Mouse (Mus musculus) adrenal gland, adult (tissue): ENCODE data around the gene Abcb11.

Source experiments
- DNase-seq, 2 experiments: peaks; one replicate each; pipeline ENCODE4 v3.0.0; 2022 to 2023; ENCODE audit warnings: low spot score in 1 of 2; ENCODE audit not compliant: inconsistent age in 2 of 2

Gene Abcb11

DNA sequence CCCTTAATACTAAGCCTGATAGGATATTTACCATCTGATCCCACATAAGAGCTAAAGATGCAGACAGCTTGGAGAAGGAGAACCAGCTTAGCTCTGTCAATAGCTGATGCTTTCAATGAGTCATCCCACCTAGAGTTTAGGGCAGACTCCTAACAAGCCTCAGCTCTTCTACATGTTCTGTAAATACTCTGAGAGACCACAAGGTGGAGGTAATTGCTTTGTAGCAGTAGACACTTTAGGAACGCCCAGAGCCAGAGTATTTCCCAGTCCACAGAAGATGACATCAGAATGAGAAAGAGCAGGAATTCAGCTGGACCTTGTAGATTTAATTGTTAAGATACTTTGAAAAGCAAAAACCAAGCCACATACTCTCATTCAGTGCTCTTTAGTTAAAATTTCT lies 66.5 kb downstream of the Abcb11 start:
- peak; percentile 5 to 55 for DNase-seq

- DNase-seq, result no peak
These were observed 78.3 kb downstream of the Abcb11 start for GRCm38 (mm10) chr2:69264069-69264618.

DNA sequence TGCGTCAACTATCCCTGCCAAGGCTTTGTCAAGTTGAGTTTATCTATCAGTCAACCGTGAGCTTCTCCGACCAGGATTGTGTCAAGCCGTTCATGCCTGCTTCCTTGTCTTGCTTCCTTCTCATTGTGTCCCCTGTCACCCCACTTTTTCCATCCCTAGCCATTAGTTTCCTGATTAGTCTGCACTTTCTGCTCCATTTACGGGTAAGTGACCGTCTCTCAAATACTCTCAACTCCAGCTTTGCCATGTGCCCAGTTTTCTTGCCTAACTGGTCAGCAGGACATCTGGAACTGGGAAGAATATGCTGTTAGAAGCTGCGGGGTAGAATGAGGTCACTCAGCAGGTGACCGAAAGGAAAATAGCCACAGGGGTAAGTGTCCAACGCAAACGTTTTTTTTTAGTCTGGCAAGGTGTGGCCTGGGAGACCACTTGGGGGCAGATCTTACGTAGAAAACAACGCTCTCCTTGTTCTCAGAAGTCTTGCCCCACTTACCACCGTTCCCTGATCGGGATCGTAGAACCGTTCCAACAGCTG lies 94.1 kb downstream of the Abcb11 start:
- DNase-seq, result no peak

DNA sequence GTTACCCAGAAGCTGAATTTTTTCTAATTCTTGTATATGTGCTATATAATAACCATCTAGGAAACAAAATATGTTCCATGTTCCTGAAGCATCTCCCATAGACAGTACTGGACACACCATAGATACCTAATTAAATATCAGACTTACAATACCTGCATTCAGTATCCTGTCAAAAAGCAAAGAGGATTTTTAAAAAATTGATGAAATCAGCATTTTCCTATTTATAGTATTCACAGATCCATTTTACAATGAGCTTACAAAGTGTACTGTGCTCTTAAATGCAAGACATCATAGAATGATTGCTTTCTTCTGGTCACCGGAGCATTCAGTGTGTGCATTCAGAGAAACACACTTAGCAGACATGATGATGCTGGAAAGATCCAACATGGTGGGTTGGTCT lies 95.3 kb downstream of the Abcb11 start:
- no peak for DNase-seq

DNA sequence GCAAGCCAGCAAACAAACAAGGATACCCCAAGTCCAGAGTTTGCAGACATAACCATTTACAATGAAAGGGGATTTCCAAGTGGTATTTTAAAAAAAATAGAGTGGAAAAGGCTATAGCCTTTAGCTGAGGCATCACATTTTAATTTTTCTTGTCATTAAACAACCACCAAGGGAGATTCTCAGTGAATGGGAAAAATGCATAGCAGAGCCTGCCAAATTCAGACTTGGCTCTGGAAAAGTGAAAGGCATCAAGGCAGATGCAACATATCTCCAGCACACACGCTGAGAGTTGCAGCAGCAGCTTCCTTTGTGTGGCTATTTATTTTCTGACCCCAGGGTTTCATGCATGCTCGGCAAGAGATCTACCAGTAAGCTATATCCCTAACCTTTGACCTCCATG lies 97.5 kb downstream of the Abcb11 start:
- no peak for DNase-seq

GRCm38 (mm10) chr2:69239315-69239714 lies 103.1 kb downstream of the Abcb11 start:
- DNase-seq, result no peak

DNA sequence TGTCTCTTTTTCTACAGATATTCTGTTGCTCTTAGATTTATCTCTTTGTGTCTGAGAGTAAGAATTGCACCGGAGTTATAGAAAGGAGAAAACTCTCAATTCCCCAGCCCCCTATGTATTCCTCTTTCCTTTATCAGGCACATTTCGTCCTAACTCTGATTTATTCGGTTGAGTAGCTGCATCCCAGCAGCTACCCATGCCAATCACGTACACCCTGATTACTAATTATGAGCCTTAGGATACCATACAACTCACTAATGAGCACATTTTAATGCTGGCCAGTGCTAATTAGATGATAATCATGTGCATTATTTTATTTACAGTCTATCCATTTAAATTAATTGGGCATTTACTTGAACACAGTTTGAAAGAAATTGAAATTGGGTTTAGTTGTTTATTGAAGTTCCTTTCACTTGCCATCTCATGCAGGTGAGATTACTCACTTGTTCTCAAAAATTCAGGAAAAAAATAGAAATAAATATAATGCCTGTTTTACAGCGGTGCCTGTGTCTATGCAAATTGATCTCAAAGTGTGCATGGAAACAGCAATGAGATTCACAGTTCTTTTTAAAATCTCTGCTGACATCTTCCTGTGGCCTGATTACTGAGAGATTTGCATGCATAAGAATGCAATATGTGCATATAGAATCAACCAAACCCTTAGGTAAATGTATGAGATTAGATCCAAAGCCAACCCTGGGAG lies 107.3 kb downstream of the Abcb11 start:
- DNase-seq, result no peak

DNA sequence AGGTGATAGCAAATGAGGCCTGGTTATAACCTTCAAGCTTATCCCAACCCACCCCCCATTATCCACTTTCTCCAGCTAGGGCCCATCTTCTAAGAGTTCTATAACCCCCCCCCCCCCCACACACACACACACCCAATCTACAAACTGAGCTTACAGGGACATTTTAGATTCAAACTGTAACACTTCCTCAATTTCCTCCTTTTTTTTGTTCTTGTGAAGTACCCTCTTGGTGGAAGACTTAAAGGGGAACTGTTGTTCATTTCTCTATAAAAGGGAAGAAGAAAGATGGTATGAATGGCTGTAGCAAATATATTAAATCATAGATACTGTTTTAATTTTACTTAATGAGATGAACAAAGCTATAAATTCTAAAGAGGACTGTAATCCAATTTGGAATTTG lies 110.3 kb downstream of the Abcb11 start:
- no peak for DNase-seq

DNA sequence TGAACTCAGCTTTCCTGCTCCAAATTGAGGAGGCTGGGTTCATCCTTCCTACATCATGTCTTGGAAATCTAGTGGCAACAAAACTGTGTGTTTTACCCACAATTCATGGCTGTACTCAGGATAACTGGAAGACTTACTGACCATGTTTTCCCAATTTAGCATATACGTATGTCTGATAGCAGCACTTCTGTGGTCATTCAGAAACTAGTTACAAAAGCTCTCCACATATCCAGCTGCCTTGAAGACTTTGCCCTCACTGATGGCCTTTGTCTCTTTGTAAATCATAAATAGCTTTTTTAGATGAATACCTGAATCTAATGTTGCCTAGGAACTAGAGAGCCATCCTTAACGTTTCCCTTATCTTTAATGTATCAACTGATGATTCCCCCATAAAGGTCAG lies 112.3 kb downstream of the Abcb11 start:
- no peak for DNase-seq

GRCm38 (mm10) chr2:69228635-69229034 lies 113.8 kb downstream of the Abcb11 start:
- no peak for DNase-seq

DNA sequence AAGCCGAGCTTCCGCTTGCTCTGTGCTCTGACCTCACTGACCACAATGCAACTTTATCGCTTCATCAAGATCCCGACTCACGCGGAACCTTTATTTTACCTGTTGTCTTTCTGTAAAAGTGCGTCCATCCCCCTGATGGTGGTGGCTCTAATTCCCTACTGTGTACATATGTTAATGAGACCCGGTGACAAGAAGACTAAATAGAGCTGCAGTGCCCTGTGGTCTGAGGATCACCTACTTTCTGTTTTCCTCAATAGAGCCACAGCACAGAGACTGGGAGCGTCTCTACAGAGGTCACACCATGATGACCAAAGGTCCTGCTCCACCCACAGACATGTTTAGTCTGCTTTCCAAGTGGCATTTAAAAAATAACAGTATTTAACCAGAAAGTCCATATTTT lies 115.5 kb downstream of the Abcb11 start:
- no peak for DNase-seq

GRCm38 (mm10) chr2:69224724-69225123 lies 117.7 kb downstream of the Abcb11 start:
- no peak for DNase-seq

DNA sequence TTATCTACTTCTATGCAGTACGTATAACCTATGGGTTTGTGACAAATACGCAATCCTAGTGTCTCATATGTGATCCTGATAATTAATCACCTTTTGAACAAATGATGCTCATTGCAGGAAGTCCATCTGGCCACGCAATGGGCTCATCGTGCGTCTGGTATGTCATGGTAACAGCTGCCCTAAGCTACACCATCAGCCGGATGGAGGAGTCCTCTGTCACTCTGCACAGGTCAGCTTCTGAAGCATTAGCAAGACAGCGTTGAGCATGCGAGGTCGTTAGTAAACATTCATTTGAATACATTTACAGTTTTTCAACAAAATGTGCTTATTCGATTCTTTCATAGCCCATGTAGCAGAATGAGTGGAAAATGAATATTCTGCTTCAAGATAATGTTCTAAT lies 119.6 kb downstream of the Abcb11 start:
- DNase-seq, result no peak

DNA sequence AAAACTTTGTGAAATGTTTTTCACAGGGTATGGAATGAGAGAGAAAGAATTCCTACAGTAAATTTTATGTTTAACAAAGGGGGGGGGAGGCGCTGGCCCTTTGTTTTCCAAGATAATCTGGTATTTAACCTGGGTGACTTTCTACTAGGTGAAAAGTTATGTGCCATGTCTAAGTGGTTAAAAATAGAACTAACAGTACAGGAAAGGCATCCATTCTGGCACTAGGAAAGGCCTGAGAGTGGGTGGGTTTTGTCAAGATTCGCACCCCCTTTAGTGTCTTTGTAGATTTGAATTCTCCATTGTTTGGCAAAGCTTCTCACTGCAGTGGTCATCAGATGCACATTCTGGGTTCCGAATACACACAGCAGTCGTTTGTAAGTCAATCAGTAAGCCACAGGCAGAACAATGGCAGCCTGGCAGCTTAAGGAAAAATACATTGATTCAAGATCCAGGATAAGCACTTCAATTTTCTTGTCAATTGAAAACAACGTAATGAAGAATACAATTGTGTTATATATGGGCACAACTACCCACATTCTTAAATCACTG lies 120.5 kb downstream of the Abcb11 start:
- no peak for DNase-seq

- DNase-seq, result no peak
These were observed 127.2 kb downstream of the Abcb11 start for GRCm38 (mm10) chr2:69215242-69215641.

GRCm38 (mm10) chr2:69212652-69213051 lies 129.8 kb downstream of the Abcb11 start:
- DNase-seq, result no peak

- no peak for DNase-seq
These were observed 131.6 kb downstream of the Abcb11 start, which contains the start of gene G6pc2 for GRCm38 (mm10) chr2:69210773-69211172. TSS of gene G6pc2 (plus strand) at chr2:69211073.

DNA sequence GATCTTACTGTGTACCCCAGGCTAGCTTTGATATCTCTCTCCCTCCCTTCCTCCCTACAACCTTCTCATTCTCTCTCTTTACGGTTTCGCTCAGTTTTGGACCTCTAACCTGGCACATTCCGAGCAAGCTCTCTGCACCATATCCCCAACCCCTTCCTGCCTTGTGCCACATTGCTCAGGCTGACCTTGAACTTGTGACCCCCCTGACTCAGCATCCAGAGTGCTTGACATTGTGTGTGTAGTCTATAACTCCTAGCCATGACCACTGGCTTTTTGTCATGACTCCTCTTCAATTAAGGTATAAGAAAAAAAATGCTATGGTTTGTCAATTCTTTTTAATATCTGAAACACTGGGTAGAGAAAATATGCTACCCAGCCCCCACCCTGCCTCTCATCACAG lies 132.7 kb downstream of the Abcb11 start:
- no peak for DNase-seq

GRCm38 (mm10) chr2:69206523-69206922 lies 135.9 kb downstream of the Abcb11 start:
- no peak for DNase-seq

DNA sequence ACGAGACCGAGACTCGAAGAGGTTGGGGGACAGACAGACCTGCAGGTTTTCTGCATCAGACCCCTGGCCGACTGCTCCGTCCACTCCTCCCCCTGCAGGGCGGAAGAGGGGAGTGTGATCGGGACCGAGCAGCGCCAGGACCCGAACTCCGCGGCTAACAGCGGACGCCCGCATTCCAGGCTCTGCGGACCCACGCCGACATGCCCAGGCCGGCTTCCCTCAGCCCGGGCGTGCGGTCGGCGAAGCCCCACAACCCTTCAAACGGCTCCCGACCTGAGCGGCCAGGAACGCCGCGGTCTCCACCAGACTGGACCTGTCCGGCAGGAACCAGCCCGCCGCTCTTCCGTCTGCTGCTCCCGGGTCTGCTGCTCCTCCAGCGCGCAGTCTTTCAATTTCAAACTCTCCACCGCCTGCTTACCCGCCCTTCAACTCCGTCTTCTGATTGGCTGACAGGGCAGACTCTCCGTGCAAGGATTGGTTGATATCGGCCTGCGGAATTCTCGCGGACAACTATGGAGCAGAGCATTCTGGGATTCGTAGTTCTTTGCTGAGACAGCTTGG lies 136.5 kb downstream of the Abcb11 start, which contains the start of gene Spc25:
TSS of gene Spc25 (minus strand) at position 404 of the 561 bp plus-strand sequence.
- peak; percentile 91 to 96 for DNase-seq

GRCm38 (mm10) chr2:69205185-69205584 lies 137.2 kb downstream of the Abcb11 start:
- no peak for DNase-seq

GRCm38 (mm10) chr2:69193555-69193954 lies 148.9 kb downstream of the Abcb11 start:
- no peak for DNase-seq
